Mouse (Mus musculus) fat pad, adult 2 months (tissue): ENCODE measurements around the gene Dcaf1.

Experiments used
- DNase-seq: peaks from one replicate; pipeline ENCODE4 v3.0.0-alpha.2; 2011; ENCODE audit warnings: low read depth, low spot score; ENCODE audit errors: extremely low read depth

Gene Dcaf1

GRCm38 (mm10) chr9:106876666-106877065, 55.0 kb downstream of the Dcaf1 start:
- DNase-seq: no peak

GRCm38 (mm10) chr9:106879471-106879870, 57.8 kb downstream of the Dcaf1 start:
- no peak for DNase-seq

GRCm38 (mm10) chr9:106881071-106881755, 59.5 kb downstream of the Dcaf1 start:
- no peak for DNase-seq

GRCm38 (mm10) chr9:106882176-106882575, 60.5 kb downstream of the Dcaf1 start:
- DNase-seq: no peak

GRCm38 (mm10) chr9:106883085-106883484, 61.4 kb downstream of the Dcaf1 start:
- no peak for DNase-seq

- DNase-seq: no peak
Measured at GRCm38 (mm10) chr9:106884306-106884705, 62.6 kb downstream of the Dcaf1 start.

- no peak for DNase-seq
Measured at GRCm38 (mm10) chr9:106884996-106885900, 63.6 kb downstream of the Dcaf1 start.

GRCm38 (mm10) chr9:106885901-106886731, 64.4 kb downstream of the Dcaf1 start:
- DNase-seq: no peak

- peak; percentile 57 for DNase-seq
Measured at GRCm38 (mm10) chr9:106886828-106887702, 65.4 kb downstream of the Dcaf1 start, which contains the start of gene Rbm15b. Gene Rbm15b, minus strand, starts transcription at chr9:106887428.

GRCm38 (mm10) chr9:106888346-106888745, 66.7 kb downstream of the Dcaf1 start:
- DNase-seq: no peak

- DNase-seq: no peak
Measured at GRCm38 (mm10) chr9:106889321-106889720, 67.6 kb downstream of the Dcaf1 start.

- DNase-seq: no peak
Measured at GRCm38 (mm10) chr9:106890496-106891240, 69.0 kb downstream of the Dcaf1 start.

GRCm38 (mm10) chr9:106891341-106891741, 69.7 kb downstream of the Dcaf1 start:
- no peak for DNase-seq

GRCm38 (mm10) chr9:106891829-106892551, 70.3 kb downstream of the Dcaf1 start, which contains the start of gene Manf:
Gene Manf, minus strand, starts transcription at chr9:106891979.
- peak; percentile 78 for DNase-seq

- no peak for DNase-seq
Measured at GRCm38 (mm10) chr9:106892552-106892875, 70.8 kb downstream of the Dcaf1 start.

- DNase-seq: no peak
Measured at GRCm38 (mm10) chr9:106893327-106893726, 71.7 kb downstream of the Dcaf1 start.

GRCm38 (mm10) chr9:106898901-106899300, 77.2 kb downstream of the Dcaf1 start:
- no peak for DNase-seq

GRCm38 (mm10) chr9:106901596-106901995, 79.9 kb downstream of the Dcaf1 start:
- no peak for DNase-seq
